Mouse (Mus musculus): ENCODE data around the gene Ovol3. TPM values are rescaled to one million over a fixed set of nuclear protein-coding genes. Genes with fewer than 3 reads are reported as not detected.

Gene Ovol3
- polyA plus RNA-seq, 1 experiment from 2014 or later = not detected

DNA sequence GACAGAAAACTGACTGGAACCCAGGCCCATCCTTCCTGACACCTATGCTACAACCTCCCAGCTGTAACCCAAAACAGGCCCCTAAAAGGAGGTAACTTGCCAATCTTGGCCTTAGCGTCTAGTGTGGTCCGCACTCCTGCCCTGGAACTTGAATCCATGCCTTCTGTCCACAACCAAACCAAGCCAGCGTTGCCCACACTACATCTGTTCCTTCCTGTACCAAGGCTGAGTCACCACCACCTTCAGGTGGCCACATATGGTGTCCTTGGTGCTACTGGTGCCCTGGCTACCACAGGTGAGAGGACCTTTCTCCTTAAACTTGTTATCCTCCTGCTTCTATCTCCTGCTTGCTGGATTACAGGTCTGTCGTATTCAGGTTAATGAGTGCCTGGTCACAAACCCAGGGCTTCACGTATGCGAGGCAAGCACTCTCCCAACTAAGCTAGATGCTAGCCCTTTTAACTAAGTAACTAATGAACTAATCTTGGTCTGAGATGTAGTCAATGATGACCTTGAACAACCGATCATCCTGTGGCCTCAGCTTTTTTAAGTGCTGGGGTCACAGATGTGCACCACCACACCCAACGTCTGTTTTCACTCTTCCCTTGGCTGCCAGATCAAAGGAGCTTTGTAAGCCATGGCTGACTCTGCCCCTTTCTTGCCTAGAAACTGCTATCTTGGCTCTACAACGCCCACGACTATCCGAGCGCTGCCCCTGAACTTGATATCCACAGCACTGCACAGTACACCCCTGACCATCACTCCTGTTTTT lies 47.0 kb downstream of the Ovol3 start:
- H3K4me3 ChIP-seq (replicated peaks) = no peak overlapping the region
- 88% methylated on average over 12 of the region's 12 CpGs for WGBS
- no peak overlapping the region for H3K27ac ChIP-seq
- H3K27me3 ChIP-seq = no peaks in the 10 kb centered on the region
- ATAC-seq (ENCODE audit: low FRiP score) = no peak
- no peak overlapping the region for H3K4me2 ChIP-seq
- peaks cover 21% of the 10 kb centered on the region for H3K4me1 ChIP-seq
- H3K9ac ChIP-seq = no peak overlapping the region
- H3K36me3 ChIP-seq (replicated peaks) = peaks cover 57% of the 10 kb centered on the region
- no peaks in the 10 kb centered on the region for H3K9me3 ChIP-seq

DNA sequence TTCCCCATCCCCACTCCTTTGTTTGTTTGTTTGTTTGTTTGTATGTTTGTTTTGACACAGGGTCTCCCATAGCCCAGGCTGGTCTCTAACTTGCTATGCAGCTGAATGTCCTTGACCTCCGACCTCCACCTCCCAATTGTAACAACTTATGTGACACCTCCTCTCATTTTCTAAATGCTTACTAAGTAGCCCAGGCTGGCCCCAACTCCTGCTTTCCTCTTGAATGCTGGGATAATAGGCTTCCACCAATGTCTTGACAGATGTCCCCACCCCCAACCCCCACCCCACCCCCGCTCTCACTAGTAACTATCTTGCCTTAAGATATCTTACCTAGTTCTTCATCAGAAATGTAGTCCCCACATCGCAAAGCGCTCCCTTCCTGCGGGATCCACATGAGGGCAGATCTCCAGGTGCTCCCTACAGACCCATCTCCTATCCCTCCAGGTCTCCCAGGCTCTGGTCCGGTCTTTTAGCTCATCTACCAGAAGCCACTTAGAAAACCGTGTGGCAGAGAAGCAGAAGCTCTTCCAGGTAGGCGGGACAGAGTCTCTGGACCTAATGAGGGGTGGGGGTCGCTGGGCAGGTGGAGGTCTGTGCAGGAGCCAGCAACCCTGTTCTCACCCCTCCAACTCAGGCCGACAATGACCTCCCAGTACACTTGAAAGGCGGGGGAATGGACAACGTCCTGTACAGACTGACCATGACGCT lies 50.7 kb downstream of the Ovol3 start:
- H3K4me3 ChIP-seq (replicated peaks) = no peak overlapping the region
- ATAC-seq (ENCODE audit: low FRiP score) = no peak
- peaks cover 32% of the 10 kb centered on the region for H3K36me3 ChIP-seq (replicated peaks)
- no peak overlapping the region for H3K27ac ChIP-seq
- 72% methylated on average over 13 of the region's 13 CpGs for WGBS
- H3K27me3 ChIP-seq = no peaks in the 10 kb centered on the region
- no peaks in the 10 kb centered on the region for H3K9me3 ChIP-seq
- H3K4me1 ChIP-seq = peaks cover 10% of the 10 kb centered on the region
- H3K9ac ChIP-seq = no peak overlapping the region
- H3K4me2 ChIP-seq = no peak overlapping the region

DNA sequence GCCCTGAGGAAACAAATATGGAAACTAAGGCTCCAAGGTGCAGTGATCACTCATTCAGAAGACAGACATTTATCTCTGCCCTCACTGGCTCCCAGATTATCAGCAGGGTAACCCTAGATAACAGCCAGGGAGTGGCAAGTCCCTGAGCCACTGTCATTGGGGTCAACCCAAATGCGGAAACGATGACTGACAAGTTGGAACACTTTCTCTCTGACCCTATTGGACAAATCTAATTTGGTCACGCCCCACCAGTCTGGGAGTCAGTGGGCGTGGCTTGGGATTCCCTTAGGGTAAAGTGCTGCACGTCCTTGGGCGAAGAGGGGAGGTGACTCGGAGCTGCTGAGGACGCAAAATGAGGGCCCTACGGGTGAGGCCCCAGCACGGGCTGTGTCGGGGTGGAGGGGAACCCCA lies 51.6 kb downstream of the Ovol3 start, which contains the start of gene Cox7a1:
TSS of gene Cox7a1 (plus strand) at position 266 of the 411 bp plus-strand sequence.
- H3K27me3 ChIP-seq = no peaks in the 10 kb centered on the region
- H3K36me3 ChIP-seq (replicated peaks) = peaks cover 28% of the 10 kb centered on the region
- H3K9me3 ChIP-seq = no peaks in the 10 kb centered on the region
- H3K9ac ChIP-seq = no peak within 1 kb of the TSS
- no peak within 1 kb of the TSS for H3K27ac ChIP-seq
- H3K4me3 ChIP-seq (replicated peaks) = peak within 1 kb of the TSS; percentile 11; the same call in 1 of the 2 replicates
- WGBS = 0% methylated on average over 11 of the region's 11 CpGs
- peaks cover 10% of the 10 kb centered on the region for H3K4me1 ChIP-seq
- H3K4me2 ChIP-seq = peak within 1 kb of the TSS; percentile 48
- peak; percentile 72 for ATAC-seq (ENCODE audit: low FRiP score)

Other genes with a start within 250 kb of the Ovol3 start
- 6.0 and 6.1 TPM in 2 replicates for gene Zfp14, start 184.3 kb downstream of the Ovol3 start, polyA plus RNA-seq (2016; fragmentation: Nextera tagmentation; extraction: Ambion mirVana)
- gene Zfp82, start 162.8 kb downstream of the Ovol3 start, polyA plus RNA-seq (2016; fragmentation: Nextera tagmentation; extraction: Ambion mirVana) = 4.7 and 8.9 TPM in 2 replicates
- 2.7 and 6.9 TPM in 2 replicates for gene Gm26920, start 145.3 kb downstream of the Ovol3 start, polyA plus RNA-seq (2016; fragmentation: Nextera tagmentation; extraction: Ambion mirVana)
- gene Zfp566, start 145.2 kb downstream of the Ovol3 start, polyA plus RNA-seq (2016; fragmentation: Nextera tagmentation; extraction: Ambion mirVana) = 13.5 and 16.2 TPM in 2 replicates
- gene Zfp260, start 140.9 kb downstream of the Ovol3 start, polyA plus RNA-seq (2016; fragmentation: Nextera tagmentation; extraction: Ambion mirVana) = 129 TPM in 2 replicates
- 16.1 and 21.2 TPM in 2 replicates for gene Zfp382, start 113.8 kb downstream of the Ovol3 start, polyA plus RNA-seq (2016; fragmentation: Nextera tagmentation; extraction: Ambion mirVana)
- 23.6 and 25.8 TPM in 2 replicates for gene Zfp146, start 66.0 kb downstream of the Ovol3 start, polyA plus RNA-seq (2016; fragmentation: Nextera tagmentation; extraction: Ambion mirVana)
- 3.0 and 3.7 TPM in 2 replicates for gene Cox7a1, start 51.6 kb downstream of the Ovol3 start, polyA plus RNA-seq (2016; fragmentation: Nextera tagmentation; extraction: Ambion mirVana)
- gene Capns1, start 36.9 kb downstream of the Ovol3 start, polyA plus RNA-seq (2016; fragmentation: Nextera tagmentation; extraction: Ambion mirVana) = 44.5 and 51.3 TPM in 2 replicates
- 164 TPM in 2 replicates for gene Polr2i, start 3.8 kb downstream of the Ovol3 start, polyA plus RNA-seq (2016; fragmentation: Nextera tagmentation; extraction: Ambion mirVana)
- gene Tbcb, start 3.5 kb downstream of the Ovol3 start, polyA plus RNA-seq (2016; fragmentation: Nextera tagmentation; extraction: Ambion mirVana) = 245 and 256 TPM in 2 replicates
- 0.51 and 0.68 TPM in 2 replicates for gene Thap8, start 44.4 kb upstream of the Ovol3 start, polyA plus RNA-seq (2016; fragmentation: Nextera tagmentation; extraction: Ambion mirVana)
- 17.2 and 18.6 TPM in 2 replicates for gene Wdr62, start 44.7 kb upstream of the Ovol3 start, polyA plus RNA-seq (2016; fragmentation: Nextera tagmentation; extraction: Ambion mirVana)
- 77.2 and 87.9 TPM in 2 replicates for gene Clip3, start 56.0 kb upstream of the Ovol3 start, polyA plus RNA-seq (2016; fragmentation: Nextera tagmentation; extraction: Ambion mirVana)
- gene Alkbh6, start 73.0 kb upstream of the Ovol3 start, polyA plus RNA-seq (2016; fragmentation: Nextera tagmentation; extraction: Ambion mirVana) = 73.2 and 79.0 TPM in 2 replicates
- gene Syne4, start 79.1 kb upstream of the Ovol3 start, polyA plus RNA-seq (2016; fragmentation: Nextera tagmentation; extraction: Ambion mirVana) = 21.8 and 23.5 TPM in 2 replicates
- gene E130208F15Rik, start 86.0 kb upstream of the Ovol3 start, polyA plus RNA-seq (2016; fragmentation: Nextera tagmentation; extraction: Ambion mirVana) = 2.0 TPM in 1 of 2 replicates, not detected in the other
- 22.0 and 23.8 TPM in 2 replicates for gene Sdhaf1, start 88.2 kb upstream of the Ovol3 start, polyA plus RNA-seq (2016; fragmentation: Nextera tagmentation; extraction: Ambion mirVana)
- 7.3 and 8.1 TPM in 2 replicates for gene Lrfn3, start 127.0 kb upstream of the Ovol3 start, polyA plus RNA-seq (2016; fragmentation: Nextera tagmentation; extraction: Ambion mirVana)
- gene Tyrobp, start 178.0 kb upstream of the Ovol3 start, polyA plus RNA-seq (2016; fragmentation: Nextera tagmentation; extraction: Ambion mirVana) = 11.3 and 11.7 TPM in 2 replicates
- not detected in 2 replicates for gene Hcst, start 184.1 kb upstream of the Ovol3 start, polyA plus RNA-seq (2016; fragmentation: Nextera tagmentation; extraction: Ambion mirVana)
- gene Nfkbid, start 186.0 kb upstream of the Ovol3 start, polyA plus RNA-seq (2016; fragmentation: Nextera tagmentation; extraction: Ambion mirVana) = 0.97 and 1.4 TPM in 2 replicates
- 214 and 237 TPM in 2 replicates for gene Aplp1, start 209.8 kb upstream of the Ovol3 start, polyA plus RNA-seq (2016; fragmentation: Nextera tagmentation; extraction: Ambion mirVana)
- gene Kirrel2, start 222.0 kb upstream of the Ovol3 start, polyA plus RNA-seq (2016; fragmentation: Nextera tagmentation; extraction: Ambion mirVana) = 1.1 and 1.6 TPM in 2 replicates
- 0.09 and 0.35 TPM in 2 replicates for gene Nphs1, start 222.6 kb upstream of the Ovol3 start, polyA plus RNA-seq (2016; fragmentation: Nextera tagmentation; extraction: Ambion mirVana)